Mouse (Mus musculus): ENCODE results near the gene Hpcal4.

GRCm38 (mm10) chr4:123225718-123226403 lies 42.8 kb downstream of the Hpcal4 start:
- TF ChIP-seq CTCF (conservative IDR thresholded peaks at IDR 0.05; ENCODE audit: low read length) (no peak), POU5F1 (IDR thresholded peaks at IDR 0.05; ENCODE audit: borderline replicate concordance, low read length) (no peak)

All from E14TG2a.4 (cell line).